Mouse (Mus musculus): Measurements from ENCODE around the gene Rps6kl1. TPM values are rescaled to one million over a fixed set of nuclear protein-coding genes. Genes with fewer than 3 reads are reported as not detected.
A peak's percentile ranks its signal among the peaks of the same experiment; 100 is the strongest.

Rps6kl1 gene
- polyA plus RNA-seq, 1 experiment from 2014 or later = 2.4 TPM

DNA sequence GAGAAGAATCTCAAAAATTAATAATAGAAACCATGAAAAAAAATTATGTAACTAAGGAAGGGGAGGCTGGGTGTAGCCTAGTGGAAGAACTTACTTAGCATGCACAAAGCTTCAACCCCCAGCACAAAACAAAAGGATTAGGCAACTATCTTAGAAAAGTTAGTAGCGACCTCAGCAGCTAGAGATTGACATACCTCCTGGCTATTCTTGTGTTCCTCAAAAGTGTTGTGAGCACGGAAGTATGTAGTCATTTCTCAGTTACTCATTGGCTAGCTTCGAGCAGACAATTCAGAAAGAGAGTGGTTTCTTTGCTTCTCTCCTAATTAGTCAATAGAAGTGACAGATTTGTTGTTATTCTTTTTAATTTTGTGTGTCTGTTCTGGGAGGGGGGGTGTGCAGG lies 42.4 kb downstream of the Rps6kl1 start:
- WGBS = 79% methylated on average over 3 of the region's 3 CpGs
- H3K27me3 ChIP-seq (replicated peaks; ENCODE audit: control insufficient read depth, insufficient read depth, low read length) = no peaks in the 10 kb centered on the region
- ATAC-seq = no peak

DNA sequence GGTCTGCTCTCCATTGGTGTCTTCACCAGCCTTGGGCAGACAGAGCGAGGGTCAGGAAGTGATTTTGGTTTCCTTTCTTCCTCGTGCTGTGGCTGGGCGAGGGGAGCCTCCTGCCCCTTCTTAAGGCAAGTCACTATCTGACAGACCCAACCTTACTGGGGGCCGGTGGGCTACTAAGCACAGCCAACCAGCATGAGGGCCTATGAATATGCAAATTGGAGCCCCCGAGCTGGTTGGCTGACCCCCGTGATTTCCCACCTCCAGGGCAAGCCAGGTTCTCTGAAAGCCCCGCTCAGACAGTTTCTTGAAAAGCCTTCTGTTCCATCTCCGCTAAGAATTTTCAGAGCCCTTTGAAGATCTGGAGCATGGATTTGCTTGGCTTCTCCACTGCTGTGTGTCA lies 44.8 kb downstream of the Rps6kl1 start:
- no peak overlapping the region for H3K4me2 ChIP-seq (ENCODE audit: low read depth, low read length)

More for the DNA sequence above, 42.4 kb downstream of the Rps6kl1 start:
- Histone ChIP-seq H3K9ac (ENCODE audit: low read depth, low read length) (no peak overlapping the region), H3K4me1 (ENCODE audit: control insufficient read depth, insufficient read depth, low read length) (peaks cover 20% of the 10 kb centered on the region), H3K9me3 (ENCODE audit: control insufficient read depth, low read length) (no peaks in the 10 kb centered on the region), H3K27ac (ENCODE audit: low read length) (no peak overlapping the region), H3K4me2 (ENCODE audit: low read depth, low read length) (no peak overlapping the region), H3K36me3 (ENCODE audit: control insufficient read depth, insufficient read depth, low read length) (no peaks in the 10 kb centered on the region), H3K4me3 (ENCODE audit: low read length) (no peak overlapping the region)

DNA sequence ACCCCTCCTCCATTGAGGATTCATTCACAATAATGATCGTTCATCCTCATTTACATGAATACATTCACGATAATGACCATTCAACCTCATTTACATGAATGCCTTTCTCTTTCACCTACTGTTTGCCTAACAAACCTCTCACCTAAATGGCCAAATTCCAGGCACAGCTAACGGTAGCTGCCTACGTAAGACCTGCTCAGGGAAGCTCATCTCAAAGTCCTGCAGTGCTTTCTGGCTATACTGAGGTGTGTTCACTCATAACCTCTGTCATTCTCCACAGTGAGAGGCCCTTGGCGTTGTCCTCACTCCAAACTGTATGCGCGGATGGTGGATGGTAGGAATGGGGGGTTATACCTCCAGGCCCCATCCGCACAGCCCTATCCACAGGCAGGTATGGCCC lies 46.3 kb downstream of the Rps6kl1 start:
- Histone ChIP-seq H3K36me3 (ENCODE audit: control insufficient read depth, insufficient read depth, low read length) (no peaks in the 10 kb centered on the region), H3K9me3 (ENCODE audit: control insufficient read depth, low read length) (no peaks in the 10 kb centered on the region), H3K9ac (ENCODE audit: low read depth, low read length) (no peak overlapping the region), H3K27me3 (replicated peaks; ENCODE audit: control insufficient read depth, insufficient read depth, low read length) (no peaks in the 10 kb centered on the region), H3K4me2 (ENCODE audit: low read depth, low read length) (no peak overlapping the region), H3K27ac (ENCODE audit: low read length) (no peak overlapping the region), H3K4me1 (ENCODE audit: control insufficient read depth, insufficient read depth, low read length) (peaks cover 7% of the 10 kb centered on the region; the same call in 1 of the 2 replicates), H3K4me3 (ENCODE audit: low read length) (no peak overlapping the region)
- WGBS = 87% methylated on average over 8 of the region's 8 CpGs
- ATAC-seq = no peak

More for the DNA sequence above, 44.8 kb downstream of the Rps6kl1 start:
- H3K9ac ChIP-seq (ENCODE audit: low read depth, low read length) = no peak overlapping the region
- H3K27ac ChIP-seq (ENCODE audit: low read length) = no peak overlapping the region
- 8% methylated on average over 8 of the region's 8 CpGs for WGBS
- no peaks in the 10 kb centered on the region for H3K36me3 ChIP-seq (ENCODE audit: control insufficient read depth, insufficient read depth, low read length)
- H3K9me3 ChIP-seq (ENCODE audit: control insufficient read depth, low read length) = no peaks in the 10 kb centered on the region
- H3K27me3 ChIP-seq (replicated peaks; ENCODE audit: control insufficient read depth, insufficient read depth, low read length) = no peaks in the 10 kb centered on the region
- no peak overlapping the region for H3K4me3 ChIP-seq (ENCODE audit: low read length)
- H3K4me1 ChIP-seq (ENCODE audit: control insufficient read depth, insufficient read depth, low read length) = peaks cover 11% of the 10 kb centered on the region
- no peak for ATAC-seq

DNA sequence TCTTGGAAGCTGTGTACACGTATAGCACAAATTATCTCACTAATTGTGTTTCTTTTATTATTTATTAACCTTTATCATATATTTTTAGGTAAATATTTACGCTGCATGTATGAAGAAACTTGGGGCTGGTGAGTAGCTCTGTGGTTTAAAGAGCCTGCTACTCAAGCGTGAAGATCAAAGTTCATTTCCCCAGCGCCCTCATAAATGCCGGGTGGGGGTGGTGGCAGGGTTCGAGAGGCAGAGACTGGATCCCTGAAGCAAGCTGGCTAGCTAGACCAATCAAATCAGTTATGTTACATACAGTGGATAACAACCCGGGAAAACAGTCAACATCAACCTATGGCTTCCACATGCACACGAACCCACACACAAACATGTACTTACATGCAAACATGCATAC lies 48.0 kb downstream of the Rps6kl1 start:
- Histone ChIP-seq H3K27ac (ENCODE audit: low read length) (no peak overlapping the region), H3K27me3 (replicated peaks; ENCODE audit: control insufficient read depth, insufficient read depth, low read length) (no peaks in the 10 kb centered on the region), H3K4me1 (ENCODE audit: control insufficient read depth, insufficient read depth, low read length) (peaks cover 7% of the 10 kb centered on the region; the same call in 1 of the 2 replicates), H3K9me3 (ENCODE audit: control insufficient read depth, low read length) (no peaks in the 10 kb centered on the region), H3K36me3 (ENCODE audit: control insufficient read depth, insufficient read depth, low read length) (no peaks in the 10 kb centered on the region), H3K4me3 (ENCODE audit: low read length) (no peak overlapping the region), H3K9ac (ENCODE audit: low read depth, low read length) (no peak overlapping the region), H3K4me2 (ENCODE audit: low read depth, low read length) (no peak overlapping the region)
- 54% methylated on average over 8 of the region's 8 CpGs for WGBS
- 0 out of 2 replicates have a peak, but pooled peaks have one; percentile 40 for ATAC-seq

DNA sequence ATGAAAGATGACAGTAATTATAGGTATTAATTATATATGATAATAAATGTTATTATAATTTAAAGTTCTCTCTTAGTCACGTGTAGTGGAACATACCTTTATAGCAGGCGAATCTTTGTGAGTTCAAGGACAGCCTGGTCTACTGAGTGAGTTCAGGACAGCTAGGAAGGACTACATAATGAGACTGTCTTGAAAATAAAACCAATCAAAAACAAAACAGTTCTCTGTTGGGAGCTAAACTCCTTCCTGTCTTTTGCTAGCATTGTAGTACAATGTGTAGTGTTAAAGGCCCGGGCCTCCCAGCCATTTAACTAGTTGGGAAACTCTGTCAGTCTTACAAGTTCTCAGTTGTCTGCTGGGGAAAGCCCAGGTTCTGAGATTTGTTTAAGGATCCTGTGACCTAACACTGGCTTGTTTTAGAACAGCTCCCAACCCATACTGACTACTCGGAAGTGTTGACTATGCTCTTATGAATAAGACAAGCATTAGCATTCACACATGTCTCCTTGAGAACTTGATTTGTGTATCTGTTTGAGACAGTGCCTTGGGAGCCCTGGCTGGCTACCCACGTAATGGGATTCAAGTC lies 49.5 kb downstream of the Rps6kl1 start:
- Histone ChIP-seq H3K4me1 (ENCODE audit: control insufficient read depth, insufficient read depth, low read length) (peaks cover 7% of the 10 kb centered on the region; the same call in 1 of the 2 replicates), H3K9me3 (ENCODE audit: control insufficient read depth, low read length) (no peaks in the 10 kb centered on the region), H3K36me3 (ENCODE audit: control insufficient read depth, insufficient read depth, low read length) (no peaks in the 10 kb centered on the region), H3K27me3 (replicated peaks; ENCODE audit: control insufficient read depth, insufficient read depth, low read length) (no peaks in the 10 kb centered on the region), H3K27ac (ENCODE audit: low read length) (no peak overlapping the region), H3K9ac (ENCODE audit: low read depth, low read length) (no peak overlapping the region), H3K4me3 (ENCODE audit: low read length) (no peak overlapping the region), H3K4me2 (ENCODE audit: low read depth, low read length) (no peak overlapping the region)
- no peak for ATAC-seq
- 85% methylated on average over 5 of the region's 5 CpGs for WGBS

DNA sequence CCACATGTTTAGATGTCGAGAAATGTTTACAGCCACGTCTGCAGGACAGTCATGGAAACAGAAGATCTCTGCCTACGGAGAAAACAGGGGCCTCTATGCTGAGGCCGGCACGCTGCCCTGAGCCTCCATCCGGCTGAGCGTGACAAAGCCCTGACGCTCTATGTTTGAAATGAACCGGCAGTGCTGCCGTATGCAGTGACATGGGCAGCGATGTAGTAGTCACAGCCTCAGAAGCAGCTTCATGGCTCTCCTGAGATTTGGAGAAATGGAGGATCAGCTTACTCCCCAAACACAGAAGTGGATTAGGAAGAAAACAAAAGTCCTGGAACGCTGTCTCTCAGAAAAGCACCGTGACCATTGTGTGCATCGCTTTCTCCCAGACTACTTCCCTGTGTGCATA lies 50.1 kb downstream of the Rps6kl1 start:
- WGBS = 58% methylated on average over 14 of the region's 14 CpGs
- Histone ChIP-seq H3K27ac (ENCODE audit: low read length) (no peak overlapping the region), H3K4me2 (ENCODE audit: low read depth, low read length) (no peak overlapping the region), H3K36me3 (ENCODE audit: control insufficient read depth, insufficient read depth, low read length) (no peaks in the 10 kb centered on the region), H3K9me3 (ENCODE audit: control insufficient read depth, low read length) (no peaks in the 10 kb centered on the region), H3K4me3 (ENCODE audit: low read length) (no peak overlapping the region), H3K9ac (ENCODE audit: low read depth, low read length) (no peak overlapping the region), H3K4me1 (ENCODE audit: control insufficient read depth, insufficient read depth, low read length) (0 out of 2 replicates have a peak, but pooled peaks cover 4% of the 10 kb centered on the region), H3K27me3 (replicated peaks; ENCODE audit: control insufficient read depth, insufficient read depth, low read length) (no peaks in the 10 kb centered on the region)
- ATAC-seq = no peak

DNA sequence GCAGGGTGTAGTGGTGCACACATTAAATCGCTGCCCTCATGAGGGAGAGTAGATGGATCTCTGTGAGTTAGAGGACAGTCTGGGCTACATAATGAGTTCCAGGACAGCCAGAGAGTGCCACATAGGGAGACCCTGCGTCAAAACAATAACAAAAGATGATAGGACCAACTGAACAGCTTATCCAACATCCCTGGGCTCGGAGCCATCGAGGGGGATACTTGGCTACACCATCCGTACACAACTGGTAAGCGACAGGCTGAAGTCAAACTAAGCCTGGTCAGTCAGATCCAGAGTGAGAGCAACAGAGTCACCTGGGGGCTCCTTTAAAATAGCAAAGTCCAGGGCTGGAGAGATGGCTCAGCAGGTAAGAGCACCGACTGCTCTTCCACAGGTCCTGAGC lies 55.2 kb downstream of the Rps6kl1 start:
- Histone ChIP-seq H3K9me3 (ENCODE audit: control insufficient read depth, low read length) (no peaks in the 10 kb centered on the region), H3K36me3 (ENCODE audit: control insufficient read depth, insufficient read depth, low read length) (no peaks in the 10 kb centered on the region), H3K9ac (ENCODE audit: low read depth, low read length) (no peak overlapping the region), H3K27ac (ENCODE audit: low read length) (no peak overlapping the region), H3K4me1 (ENCODE audit: control insufficient read depth, insufficient read depth, low read length) (peaks cover 4% of the 10 kb centered on the region; the same call in 1 of the 2 replicates), H3K27me3 (replicated peaks; ENCODE audit: control insufficient read depth, insufficient read depth, low read length) (no peaks in the 10 kb centered on the region), H3K4me3 (ENCODE audit: low read length) (no peak overlapping the region), H3K4me2 (ENCODE audit: low read depth, low read length) (no peak overlapping the region)
- no peak for ATAC-seq
- WGBS = 85% methylated on average over 7 of the region's 7 CpGs

DNA sequence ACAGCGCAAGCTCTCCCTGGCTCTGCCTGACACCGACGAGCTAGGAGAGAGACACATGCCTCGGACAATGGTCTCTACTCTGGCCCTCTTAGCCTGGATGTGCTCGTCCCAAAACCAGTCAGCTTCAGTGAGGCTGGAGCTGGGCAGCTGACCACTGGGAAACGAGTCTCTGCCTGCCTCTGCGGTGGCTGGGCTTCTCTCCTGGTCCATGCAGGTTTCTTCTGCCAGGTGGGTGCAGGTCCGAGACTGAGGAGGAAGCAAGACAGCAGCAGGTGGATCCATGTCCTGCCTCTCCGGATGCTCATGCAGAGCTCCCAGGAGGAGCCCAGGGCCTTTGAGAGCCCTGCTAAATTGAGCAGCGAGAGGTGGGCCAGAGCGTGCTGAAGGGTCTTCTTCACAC lies 55.9 kb downstream of the Rps6kl1 start:
- H3K4me1 ChIP-seq (ENCODE audit: control insufficient read depth, insufficient read depth, low read length) = peaks cover 4% of the 10 kb centered on the region; the same call in 1 of the 2 replicates
- H3K27ac ChIP-seq (ENCODE audit: low read length) = no peak overlapping the region
- H3K36me3 ChIP-seq (ENCODE audit: control insufficient read depth, insufficient read depth, low read length) = no peaks in the 10 kb centered on the region
- H3K9me3 ChIP-seq (ENCODE audit: control insufficient read depth, low read length) = no peaks in the 10 kb centered on the region
- H3K4me3 ChIP-seq (ENCODE audit: low read length) = no peak overlapping the region
- 89% methylated on average over 11 of the region's 11 CpGs for WGBS
- no peak overlapping the region for H3K4me2 ChIP-seq (ENCODE audit: low read depth, low read length)
- ATAC-seq = no peak
- H3K9ac ChIP-seq (ENCODE audit: low read depth, low read length) = no peak overlapping the region
- H3K27me3 ChIP-seq (replicated peaks; ENCODE audit: control insufficient read depth, insufficient read depth, low read length) = no peaks in the 10 kb centered on the region

DNA sequence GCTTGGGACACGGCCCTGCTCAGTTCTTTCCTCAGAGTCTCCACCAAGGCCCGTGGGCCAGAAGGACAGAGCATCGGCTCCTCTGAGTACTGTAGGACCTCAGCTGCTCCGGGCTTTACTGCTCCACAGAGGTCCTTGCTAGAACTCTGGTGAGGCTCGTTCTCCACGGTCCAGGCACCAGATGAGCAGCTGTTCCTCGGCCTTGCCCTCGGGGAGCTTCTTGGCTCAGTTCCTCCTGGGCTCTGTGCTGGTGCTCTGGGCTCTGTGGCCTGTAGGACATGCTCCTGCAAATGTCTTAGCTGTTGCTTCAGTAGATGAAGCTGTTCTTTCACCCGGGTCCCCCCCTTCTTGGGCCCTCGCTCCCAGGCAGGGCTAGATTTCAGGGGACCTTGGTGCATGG lies 56.4 kb downstream of the Rps6kl1 start:
- no peaks in the 10 kb centered on the region for H3K9me3 ChIP-seq (ENCODE audit: control insufficient read depth, low read length)
- no peak overlapping the region for H3K9ac ChIP-seq (ENCODE audit: low read depth, low read length)
- whole genome bisulfite sequencing = 80% methylated on average over 10 of the region's 10 CpGs
- no peaks in the 10 kb centered on the region for H3K36me3 ChIP-seq (ENCODE audit: control insufficient read depth, insufficient read depth, low read length)
- no peak overlapping the region for H3K4me2 ChIP-seq (ENCODE audit: low read depth, low read length)
- H3K4me1 ChIP-seq (ENCODE audit: control insufficient read depth, insufficient read depth, low read length) = peaks cover 4% of the 10 kb centered on the region; the same call in 1 of the 2 replicates
- no peaks in the 10 kb centered on the region for H3K27me3 ChIP-seq (replicated peaks; ENCODE audit: control insufficient read depth, insufficient read depth, low read length)
- no peak overlapping the region for H3K4me3 ChIP-seq (ENCODE audit: low read length)
- no peak overlapping the region for H3K27ac ChIP-seq (ENCODE audit: low read length)
- no peak for ATAC-seq

DNA sequence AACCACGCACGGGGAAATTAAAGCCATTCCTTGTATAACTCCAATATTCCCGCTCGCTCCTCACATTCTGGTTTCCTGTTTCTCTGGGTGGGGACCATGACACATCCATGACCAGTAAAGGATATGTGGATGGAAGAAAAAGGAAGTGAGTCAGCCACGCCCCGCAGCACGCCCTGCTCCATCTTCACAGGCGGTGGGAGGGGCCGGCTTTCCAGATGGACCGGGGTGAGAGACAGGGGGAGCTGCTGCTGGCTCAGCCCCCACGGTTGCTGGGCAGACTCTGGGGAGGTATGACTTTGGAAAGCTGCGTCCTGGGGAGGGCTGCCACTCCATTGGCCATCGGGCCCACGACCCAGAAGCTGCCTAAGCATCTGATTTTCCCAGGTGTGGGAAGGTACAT lies 57.1 kb downstream of the Rps6kl1 start:
- H3K27ac ChIP-seq (ENCODE audit: low read length) = no peak overlapping the region
- no peak overlapping the region for H3K4me2 ChIP-seq (ENCODE audit: low read depth, low read length)
- no peak overlapping the region for H3K9ac ChIP-seq (ENCODE audit: low read depth, low read length)
- H3K9me3 ChIP-seq (ENCODE audit: control insufficient read depth, low read length) = no peaks in the 10 kb centered on the region
- WGBS = 27% methylated on average over 14 of the region's 14 CpGs
- peaks cover 4% of the 10 kb centered on the region; the same call in 1 of the 2 replicates for H3K4me1 ChIP-seq (ENCODE audit: control insufficient read depth, insufficient read depth, low read length)
- no peaks in the 10 kb centered on the region for H3K36me3 ChIP-seq (ENCODE audit: control insufficient read depth, insufficient read depth, low read length)
- no peak overlapping the region for H3K4me3 ChIP-seq (ENCODE audit: low read length)
- H3K27me3 ChIP-seq (replicated peaks; ENCODE audit: control insufficient read depth, insufficient read depth, low read length) = no peaks in the 10 kb centered on the region
- ATAC-seq = peak; percentile 66; the same call in 1 of the 2 replicates

All from intestine, embryonic 16.5 days (tissue).